Mouse (Mus musculus): ENCODE measurements around the gene Ctbp1.

Gene Ctbp1

GRCm38 (mm10) chr5:33208533-33209245 is 66.1 kb downstream of the Ctbp1 start:
- no peak for DNase-seq (ENCODE audit: low read depth)

GRCm38 (mm10) chr5:33207136-33207535 is 67.7 kb downstream of the Ctbp1 start:
- no peak for DNase-seq (ENCODE audit: low read depth)

GRCm38 (mm10) chr5:33206328-33206727 is 68.5 kb downstream of the Ctbp1 start:
- DNase-seq (ENCODE audit: low read depth), result no peak

GRCm38 (mm10) chr5:33204284-33204683 is 70.5 kb downstream of the Ctbp1 start:
- DNase-seq (ENCODE audit: low read depth), result no peak

- DNase-seq (ENCODE audit: low read depth), result peak; percentile 85
Observed at GRCm38 (mm10) chr5:33203691-33204242, 71.0 kb downstream of the Ctbp1 start.

GRCm38 (mm10) chr5:33203171-33203565 is 71.6 kb downstream of the Ctbp1 start:
- DNase-seq (ENCODE audit: low read depth), result no peak

- no peak for DNase-seq (ENCODE audit: low read depth)
Observed at GRCm38 (mm10) chr5:33202516-33203170, 72.2 kb downstream of the Ctbp1 start.

- no peak for DNase-seq (ENCODE audit: low read depth)
Observed at GRCm38 (mm10) chr5:33201697-33202096, 73.1 kb downstream of the Ctbp1 start.

GRCm38 (mm10) chr5:33200071-33200470 is 74.7 kb downstream of the Ctbp1 start:
- no peak for DNase-seq (ENCODE audit: low read depth)

Measured in induced T-regulatory cell, adult 2 months (primary cell).